Mouse (Mus musculus) left cerebral cortex, adult 11 months (tissue): ENCODE data around the gene Pih1d1.
"Not testable (repeated sequence)": the region's sequence is repeated elsewhere in the genome, so short reads cannot be mapped to it uniquely, and the experiment has no call there.

Source experiments
- DNase-seq: peaks from one replicate; pipeline ENCODE4 v3.0.0; 2022; ENCODE audit warnings: low spot score

The Pih1d1 gene

DNA sequence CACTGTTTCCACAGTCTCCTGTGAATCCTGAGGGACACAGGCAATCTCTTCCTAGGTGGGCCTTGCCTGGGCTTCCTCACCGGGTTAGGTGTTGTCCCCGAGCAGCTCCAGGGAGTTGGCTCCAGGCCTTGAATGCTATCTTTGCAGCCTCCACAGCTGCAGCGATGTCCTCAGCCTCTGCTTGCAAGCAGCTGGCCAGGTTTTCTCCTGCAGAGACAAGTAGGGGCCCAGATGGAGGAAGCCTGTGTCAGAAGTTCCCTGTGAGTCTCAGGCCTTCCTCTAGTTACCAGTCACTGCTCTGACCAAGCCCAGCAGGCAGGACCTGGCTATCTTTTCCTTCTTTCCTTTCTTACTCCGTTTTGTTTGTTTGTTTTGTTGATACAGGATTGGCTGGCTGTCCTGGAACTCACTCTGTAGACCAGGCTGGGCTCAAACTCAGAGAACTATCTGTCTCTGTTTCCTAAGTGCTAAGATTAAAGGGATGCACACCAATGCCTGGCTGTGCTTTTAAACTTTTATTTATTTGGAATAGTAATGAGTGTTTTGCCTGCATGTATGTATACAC is 5.5 kb upstream of the Pih1d1 start:
- DNase-seq = no peak

DNA sequence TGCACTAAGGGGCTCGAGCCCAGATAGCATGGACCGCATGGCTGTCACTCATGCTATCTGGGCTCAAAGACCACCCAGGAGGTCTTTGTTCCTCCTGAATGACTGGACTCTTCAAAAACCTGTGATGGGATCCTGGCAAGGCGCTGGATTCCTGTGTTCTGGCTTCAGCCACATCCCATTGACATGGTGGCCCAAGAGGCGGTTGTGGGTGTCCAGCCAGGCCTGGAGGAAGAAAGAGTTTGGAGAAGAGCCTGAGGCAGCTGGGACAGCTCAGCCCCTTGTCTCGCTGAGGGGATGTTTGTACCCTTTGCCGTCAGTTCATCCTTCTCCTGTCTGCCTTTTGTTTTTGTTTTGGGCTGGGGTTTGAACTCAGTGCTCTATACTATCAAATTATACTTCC is 4.6 kb upstream of the Pih1d1 start:
- DNase-seq = no peak

DNA sequence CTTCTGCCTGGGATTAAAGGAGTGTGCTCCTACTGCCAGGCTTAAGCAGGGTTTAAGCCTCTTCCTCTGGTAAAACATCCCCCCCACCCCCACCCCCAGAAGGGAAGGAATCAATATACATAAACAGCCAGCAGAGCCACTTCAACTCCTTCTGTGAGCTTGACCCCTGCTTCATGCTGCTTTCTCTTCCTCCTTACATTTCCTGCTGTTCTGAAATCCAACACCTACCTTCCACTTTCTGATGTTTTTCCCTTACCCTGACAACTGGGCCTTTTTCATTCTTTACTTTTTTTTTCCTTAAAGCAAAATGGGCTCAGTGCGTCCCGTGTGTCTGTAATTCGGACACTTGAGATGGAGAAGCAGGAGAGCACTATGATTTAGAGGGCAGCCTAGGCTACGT is 3.8 kb upstream of the Pih1d1 start:
- no peak for DNase-seq

DNA sequence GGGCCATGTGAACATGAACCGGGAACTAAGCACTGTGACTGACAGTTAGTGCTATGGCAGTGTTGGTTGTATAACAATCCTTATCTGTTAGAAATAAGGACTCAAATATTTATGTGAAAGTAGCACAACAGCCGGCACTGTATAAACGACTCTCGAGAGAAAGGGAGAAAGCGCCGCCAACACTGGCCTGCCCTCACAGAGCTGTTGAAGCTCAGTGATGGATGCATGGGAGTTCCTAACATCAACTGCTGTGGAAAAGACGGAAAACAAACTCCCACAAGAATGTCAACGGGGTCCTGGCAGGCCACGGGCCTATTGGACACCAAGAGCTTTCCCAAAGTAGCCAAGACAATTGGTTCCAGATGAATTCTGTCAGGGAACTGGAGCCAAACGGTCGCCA is 2.8 kb upstream of the Pih1d1 start:
- no peak for DNase-seq

DNA sequence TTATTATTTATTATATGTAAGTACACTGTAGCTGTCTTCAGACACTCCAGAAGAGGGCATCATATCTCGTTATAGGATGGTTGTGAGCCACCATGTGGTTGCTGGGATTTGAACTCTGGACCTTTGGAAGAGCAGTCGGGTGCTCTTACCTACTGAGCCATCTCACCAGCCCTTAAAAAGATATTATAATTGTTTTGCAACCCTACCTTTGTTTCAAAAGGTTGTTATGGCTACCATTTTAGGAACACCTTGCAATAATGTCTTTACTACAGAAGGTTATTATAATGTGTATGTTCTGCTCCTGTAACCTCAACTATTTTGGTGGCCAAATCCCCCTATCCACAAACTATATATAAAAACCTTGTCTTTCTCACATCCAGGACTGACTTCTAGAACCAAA is 1.1 kb upstream of the Pih1d1 start:
- not testable (repeated sequence) for DNase-seq

DNA sequence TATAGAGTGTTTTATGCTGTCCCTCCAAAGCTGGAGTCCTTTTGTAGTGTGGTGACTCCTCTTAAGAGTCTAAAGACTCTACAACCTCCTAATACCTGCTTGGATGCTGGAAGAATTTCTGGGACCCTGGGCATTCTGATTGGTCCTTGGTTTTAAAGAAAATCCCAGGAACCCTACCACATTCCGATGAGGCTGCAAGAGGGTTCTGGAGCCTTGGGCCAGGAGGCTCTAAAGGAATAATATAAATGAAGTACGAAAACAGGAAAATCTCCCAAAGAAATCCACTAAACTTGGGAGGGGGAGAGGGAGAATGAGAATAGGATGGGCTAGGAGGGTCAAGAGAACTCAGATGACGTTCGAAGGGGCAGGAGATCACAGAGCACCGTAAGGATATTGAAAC is 517 bp upstream of the Pih1d1 start:
- DNase-seq = no peak

DNA sequence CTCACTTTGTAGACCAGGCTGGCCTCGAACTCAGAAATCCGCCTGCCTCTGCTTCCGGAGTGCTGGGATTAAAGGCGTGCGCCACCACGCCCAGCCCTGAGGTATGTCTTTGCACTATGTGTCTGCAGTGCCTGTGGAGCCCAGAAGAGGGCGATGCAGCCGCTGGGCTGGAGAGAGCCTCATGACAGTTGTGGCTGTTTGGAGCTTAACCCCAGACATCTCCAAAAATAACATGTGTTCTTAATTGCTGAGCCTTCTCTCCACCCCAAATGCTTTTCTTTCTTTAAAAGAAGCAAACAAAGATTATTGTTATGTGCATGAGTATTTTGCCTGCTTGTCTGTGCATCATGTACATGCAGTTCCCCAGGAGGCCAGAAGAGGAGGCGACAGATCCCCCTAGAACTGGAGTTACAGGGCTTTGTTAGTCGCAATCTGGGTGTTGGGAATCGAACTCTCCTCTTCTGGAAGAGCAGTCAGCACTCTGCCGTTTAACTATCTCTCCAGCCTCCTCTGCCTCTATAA is 951 bp downstream of the Pih1d1 start:
- no peak for DNase-seq

DNA sequence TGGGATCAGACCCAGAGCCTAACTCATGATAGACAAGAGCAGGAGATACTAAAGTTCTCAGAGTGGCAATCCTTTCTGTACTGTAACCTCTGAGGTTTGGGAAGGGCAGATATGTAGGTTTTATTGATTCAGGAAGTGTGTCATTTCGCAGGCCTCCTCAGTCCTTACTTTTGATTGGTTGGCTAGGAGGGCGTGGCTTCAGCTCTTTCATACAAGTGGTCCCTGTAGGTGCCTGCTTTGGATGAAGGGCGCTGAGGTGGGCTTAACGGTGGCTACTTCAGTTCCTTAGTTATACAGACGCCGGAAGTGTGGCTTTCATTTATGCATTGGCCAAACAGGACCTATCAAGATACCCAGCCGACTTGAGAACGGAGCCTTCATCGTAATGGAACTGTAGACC is 1.5 kb downstream of the Pih1d1 start:
- DNase-seq = no peak

DNA sequence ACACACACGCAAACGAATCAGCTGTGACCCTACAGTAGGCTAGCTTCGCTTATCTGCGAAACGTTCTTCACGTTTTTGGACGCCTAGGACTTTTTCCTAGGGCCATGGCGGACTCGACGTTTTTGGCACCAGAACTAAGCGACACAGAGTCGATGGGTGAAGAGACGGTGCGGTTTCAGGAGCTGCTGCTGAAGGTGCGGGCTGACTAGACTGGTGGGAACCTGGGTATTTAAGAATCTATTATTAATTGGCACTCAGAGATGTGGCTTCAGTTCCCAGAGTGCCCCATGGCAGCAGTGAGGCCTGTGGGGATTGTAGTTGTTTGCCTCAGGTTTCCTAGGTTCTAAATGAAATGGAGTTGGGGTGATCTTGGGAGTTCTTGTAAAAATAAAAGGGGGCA is 2.1 kb downstream of the Pih1d1 start:
- no peak for DNase-seq

DNA sequence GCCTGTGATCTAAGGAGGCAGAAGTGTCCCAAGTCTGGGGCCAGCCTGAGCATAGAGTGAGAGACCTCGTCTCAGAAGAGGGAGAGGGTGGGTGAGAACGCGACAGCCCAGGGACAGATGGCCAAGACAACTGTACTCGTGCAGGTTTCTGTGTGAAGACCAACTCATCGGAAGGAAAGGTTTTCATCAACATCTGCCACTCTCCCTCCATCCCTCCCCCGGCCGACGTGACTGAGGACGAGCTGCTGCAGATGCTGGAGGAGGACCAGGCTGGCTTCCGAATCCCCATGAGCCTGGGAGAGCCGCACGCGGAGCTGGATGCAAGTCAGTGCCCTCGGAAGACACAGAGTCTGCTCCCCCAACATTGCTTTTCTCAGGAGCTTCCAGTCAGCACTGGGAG is 3.4 kb downstream of the Pih1d1 start:
- no peak for DNase-seq

DNA sequence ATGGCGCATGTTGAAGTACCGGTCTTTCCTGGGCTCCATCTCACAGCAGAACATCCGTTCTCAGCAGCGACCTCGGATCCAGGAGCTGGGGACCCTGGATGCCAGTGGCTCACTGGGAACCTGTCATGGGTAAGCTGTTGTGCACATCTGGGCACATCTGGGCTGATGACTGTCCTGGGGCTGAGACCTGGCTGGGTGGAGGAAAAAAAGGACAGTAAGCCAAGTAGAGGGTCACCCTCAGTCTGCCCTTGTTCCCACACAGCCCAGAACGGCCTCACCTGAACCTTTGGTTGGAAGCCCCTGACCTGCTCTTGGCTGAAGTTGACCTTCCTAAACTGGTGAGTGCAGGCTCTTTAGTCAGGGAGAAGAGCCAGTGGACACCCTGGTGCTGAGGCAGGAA is 4.9 kb downstream of the Pih1d1 start:
- DNase-seq = no peak

DNA sequence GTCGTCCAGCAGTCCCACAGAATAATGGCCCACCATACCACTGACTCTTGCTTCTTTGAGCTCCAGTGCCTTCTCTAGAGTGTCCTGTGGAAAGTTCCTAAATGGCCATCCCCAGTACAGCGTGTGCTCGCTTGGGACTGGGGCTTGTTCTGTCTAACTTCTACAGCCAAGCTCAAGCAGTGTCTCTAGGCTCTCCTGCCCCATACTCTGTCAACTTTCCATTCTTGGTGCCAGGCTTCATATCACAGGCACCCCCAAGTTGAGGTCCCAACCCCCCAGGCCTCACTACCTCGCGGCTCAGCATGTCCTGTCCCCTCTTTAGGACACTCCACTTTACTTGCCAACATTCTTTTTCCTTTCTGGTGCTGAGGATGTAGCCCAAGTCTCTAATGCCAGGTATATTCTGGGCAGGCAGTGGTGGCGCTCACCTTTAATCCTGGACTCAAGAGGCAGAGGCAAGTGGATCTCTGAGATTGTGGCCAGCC is 6.3 kb downstream of the Pih1d1 start:
- DNase-seq = no peak

DNA sequence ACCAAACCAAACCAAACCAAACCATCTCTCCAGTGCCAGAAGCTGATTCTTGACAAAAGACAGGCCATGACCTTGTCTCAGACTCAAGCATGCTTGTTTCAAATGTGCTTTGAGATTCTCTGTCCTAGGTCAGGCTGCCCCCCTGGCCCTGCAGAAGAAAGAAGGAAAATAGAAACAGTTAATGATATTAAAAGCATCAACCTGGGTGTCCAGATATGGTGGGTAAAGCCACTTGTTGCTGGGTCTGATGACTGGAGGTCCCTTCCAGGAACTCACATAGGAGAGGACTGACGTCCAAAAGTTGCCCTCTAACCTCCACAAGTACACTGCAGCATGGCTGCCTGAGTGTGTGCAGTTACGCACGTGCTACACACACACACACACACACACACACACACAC is 6.8 kb downstream of the Pih1d1 start:
- no peak for DNase-seq

DNA sequence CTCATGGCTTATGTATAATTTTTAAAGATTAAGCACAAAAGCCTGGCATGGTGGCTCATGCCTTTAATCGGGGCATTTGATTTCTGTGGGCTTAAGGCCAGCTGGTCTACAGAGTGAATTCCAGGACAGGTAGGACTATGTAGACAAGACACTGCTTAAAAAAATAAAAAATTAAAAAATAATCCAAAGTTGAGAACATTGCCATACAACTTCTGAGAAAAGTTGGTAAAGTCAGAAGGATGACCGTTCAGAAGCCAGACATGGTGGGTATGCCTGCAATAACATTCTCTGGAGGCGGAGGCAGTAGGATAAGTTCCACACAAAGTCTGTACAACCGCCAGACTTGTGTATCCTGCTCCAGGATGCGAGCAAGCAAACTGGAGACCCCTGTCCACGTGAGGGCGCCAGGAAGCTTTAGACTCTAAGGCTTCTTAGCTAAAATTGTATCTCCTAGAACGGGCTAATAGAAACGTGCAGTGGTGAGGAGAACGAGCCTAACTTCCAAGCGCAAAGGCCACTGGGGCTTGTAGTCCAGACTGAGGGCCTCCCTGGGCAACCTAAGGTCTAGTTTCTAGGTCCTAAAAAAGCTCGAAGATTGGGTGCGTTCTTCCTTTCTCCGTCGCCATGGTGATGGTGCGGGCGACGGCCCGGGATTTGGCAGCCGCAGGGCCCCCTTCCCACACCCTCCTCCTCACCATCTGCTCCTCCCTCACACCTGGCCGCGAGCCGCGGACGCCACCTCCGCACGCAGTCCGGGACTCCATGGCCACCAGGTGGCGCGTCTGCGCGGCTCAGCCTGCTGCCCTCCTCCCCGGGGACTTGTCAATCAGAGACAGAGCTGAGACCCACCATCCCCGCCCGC is 7.7 kb downstream of the Pih1d1 start:
- DNase-seq = peak; percentile 83

DNA sequence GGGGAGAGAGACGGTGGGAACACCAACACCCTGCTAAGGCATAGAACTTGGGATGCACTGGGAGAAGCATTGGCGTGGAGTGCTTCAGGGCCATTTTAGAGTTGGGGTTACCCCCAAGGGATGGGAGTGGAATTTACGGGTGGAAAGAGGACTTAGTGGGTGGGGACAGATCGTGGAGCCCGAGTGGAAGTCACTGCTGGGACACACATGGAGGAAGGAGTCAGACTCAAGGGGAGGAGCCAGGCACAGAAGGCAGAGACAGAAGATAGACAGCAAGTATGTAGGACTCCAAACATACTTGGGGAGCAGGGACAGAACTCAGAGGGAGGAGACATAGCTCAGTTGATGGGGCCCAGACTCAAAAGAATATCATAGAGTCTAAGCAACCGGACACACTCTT is 8.4 kb downstream of the Pih1d1 start:
- no peak for DNase-seq

DNA sequence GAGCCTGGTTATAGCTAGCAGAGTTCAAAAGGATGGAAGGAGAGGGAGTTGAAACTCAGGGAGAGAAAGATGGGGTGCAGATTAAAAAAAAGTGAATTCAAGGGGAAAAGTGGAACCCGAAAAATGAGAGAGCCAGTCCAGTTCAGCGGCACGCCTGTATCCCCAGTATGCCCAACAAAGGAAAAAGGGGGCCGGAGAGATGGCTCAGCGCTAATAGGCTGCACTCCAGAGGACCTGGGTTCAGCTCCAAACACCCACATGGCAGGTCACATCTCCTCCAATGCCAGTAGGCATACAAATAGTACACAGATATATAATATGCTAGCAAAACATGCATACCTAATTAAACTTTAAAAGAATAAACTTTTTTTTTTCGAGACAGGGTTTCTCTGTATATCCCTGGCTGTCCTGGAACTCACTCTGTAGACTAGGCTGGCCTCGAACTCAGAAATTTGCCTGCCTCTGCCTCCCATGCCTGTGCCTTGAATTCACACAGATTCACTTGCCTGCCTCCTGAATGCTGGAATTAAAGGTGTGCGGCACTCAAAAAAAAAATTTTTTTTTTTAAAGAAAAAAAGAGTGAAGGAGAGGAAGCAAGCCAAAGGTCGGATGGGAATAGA is 9.0 kb downstream of the Pih1d1 start:
- DNase-seq = no peak

DNA sequence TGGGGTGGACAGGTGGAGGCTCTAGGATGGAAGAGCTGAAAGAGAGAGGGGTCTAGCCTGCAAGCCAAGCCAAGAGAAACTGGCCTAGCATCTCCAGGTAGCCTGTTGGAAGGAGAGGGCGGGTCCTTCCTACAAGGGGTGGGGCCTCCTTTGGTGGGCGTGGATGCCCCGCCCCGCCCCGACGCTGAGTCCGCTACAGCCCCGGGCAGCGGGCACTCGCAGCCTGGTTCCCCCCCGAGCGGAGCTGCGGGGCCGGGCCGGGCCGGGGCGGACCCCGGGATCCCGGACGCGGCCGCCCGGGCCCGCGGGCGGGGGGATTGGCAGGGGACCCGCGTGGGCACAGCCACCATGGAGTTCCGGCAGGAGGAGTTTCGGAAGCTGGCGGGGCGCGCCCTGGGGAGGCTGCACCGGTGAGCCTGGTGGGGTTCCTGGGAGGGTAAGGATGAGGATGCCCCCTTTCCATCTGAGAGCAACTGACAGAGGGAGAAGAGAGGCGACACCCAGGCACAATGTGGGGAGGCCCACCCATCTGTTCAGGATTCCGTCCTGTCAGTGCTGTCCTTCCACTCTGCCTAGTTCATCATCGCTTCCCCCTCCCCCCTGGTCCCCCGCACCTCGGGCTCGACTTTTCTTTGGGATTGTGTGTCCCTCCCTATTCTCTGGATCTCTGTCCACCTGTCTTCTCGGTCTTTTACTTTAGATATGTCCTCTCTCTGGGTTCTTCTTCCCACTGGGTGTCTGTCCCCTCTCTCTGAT is 9.8 kb downstream of the Pih1d1 start, which contains the start of gene Slc17a7:
Slc17a7 (plus strand) TSS at position 215 of the 756 bp plus-strand sequence.
- no peak for DNase-seq

DNA sequence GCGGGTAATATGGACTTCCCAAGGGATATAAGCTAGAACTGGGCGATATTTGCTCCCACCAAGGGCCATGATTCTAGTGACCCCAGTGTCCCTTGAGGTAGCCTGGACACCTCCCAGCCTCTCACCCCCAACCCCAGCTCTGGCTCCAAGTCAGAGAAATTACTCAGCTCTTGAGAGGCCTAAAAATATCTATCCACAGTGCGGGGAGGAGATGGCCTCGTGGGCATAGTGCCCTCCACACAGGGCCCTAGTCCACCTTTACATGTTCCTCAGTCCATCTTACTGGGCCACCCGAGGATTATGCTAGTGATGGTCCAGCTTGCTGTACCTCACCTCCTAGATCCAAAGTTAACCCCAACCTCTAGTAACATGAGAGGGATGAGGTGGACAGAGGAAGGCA is 10.7 kb downstream of the Pih1d1 start:
- DNase-seq = no peak

DNA sequence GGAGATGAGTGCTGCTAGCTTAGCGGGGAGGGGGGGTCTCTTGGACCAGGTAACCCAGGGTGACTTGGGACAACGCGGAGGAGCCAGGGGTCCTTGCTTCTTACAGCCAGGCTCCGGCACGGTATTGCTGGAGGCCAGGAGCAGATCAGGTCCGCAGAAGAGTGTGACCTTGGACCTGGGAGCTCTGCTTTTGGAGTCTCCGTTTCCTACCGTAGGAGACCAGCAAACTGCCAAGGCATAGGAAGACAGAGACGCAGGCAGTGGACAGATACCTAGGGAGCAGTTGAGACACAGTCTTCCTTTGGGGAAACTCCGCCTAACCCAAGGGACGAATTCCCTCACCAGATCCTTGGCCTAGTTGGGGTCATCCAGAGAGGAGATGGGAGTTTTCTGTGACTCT is 11.6 kb downstream of the Pih1d1 start:
- no peak for DNase-seq

DNA sequence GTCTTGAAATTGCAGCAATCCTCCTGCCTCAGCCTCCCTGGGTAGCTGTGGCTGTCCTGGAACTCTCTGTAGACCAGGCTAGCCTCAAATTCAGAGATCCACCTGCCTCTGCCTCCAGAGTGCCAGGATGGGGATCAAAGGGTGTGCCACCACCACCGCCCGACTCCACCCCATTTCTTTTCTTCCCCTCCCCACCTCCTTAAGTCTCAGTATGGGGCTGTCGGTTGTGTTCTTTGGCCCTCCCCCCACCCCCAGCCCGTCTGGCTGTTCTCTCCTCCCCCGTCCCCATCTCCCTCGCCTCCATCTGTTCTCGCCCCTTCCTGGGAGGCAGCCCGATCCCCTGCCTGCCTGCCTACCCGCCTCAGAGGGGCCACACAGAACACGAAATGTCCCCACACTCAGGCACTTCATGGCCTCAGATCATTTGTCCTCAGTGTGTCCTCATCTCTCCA is 12.9 kb downstream of the Pih1d1 start:
- no peak for DNase-seq

DNA sequence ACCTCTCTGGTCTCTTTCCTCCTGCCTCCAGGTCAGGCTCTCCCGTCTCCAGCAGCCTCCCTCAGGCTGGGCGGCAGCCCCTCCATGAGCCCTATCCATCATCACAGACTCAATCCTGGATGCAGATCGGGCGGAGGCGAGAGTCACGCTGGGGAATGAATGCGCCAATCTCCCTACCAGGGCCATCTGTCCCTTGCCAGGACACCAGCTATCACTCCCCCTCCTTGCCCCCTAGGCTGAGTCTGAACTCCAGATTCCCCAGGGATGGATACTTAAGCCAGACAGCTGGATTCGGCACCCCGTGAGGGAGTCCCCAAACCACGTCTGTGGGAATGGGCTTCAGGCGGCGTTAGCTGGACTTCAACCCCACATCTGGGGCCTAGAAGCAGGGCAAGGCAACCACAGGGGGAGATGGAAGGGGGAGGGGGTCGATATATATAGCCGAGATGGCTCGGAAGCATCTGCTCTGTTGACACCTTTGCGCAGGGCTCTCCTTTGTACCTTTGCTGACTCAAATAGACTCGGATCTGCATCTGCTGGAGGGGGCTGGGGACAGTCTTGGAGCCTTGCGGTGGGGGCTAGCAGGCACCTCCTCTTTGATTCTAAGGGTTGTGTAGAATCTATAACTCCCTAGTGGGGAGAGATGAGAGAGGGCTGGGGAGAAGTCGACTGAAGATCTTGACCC is 13.8 kb downstream of the Pih1d1 start:
- no peak for DNase-seq

DNA sequence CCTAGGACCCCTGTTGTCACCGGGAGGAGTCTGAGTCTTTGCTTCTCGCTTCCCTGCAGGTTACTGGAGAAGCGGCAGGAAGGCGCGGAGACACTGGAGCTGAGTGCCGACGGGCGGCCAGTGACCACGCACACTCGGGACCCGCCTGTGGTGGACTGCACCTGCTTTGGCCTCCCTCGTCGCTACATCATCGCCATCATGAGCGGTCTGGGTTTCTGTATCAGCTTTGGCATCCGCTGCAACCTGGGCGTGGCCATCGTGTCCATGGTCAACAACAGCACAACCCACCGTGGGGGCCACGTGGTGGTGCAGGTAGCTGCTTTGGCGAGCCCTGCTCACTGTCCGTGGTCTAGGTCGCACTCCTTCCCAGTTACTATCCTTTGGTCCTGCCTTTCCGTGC is 14.6 kb downstream of the Pih1d1 start:
- no peak for DNase-seq
